Mouse (Mus musculus) embryonic facial prominence, embryonic 14.5 days (tissue): ENCODE measurements around the gene Prkcz. TPM values are rescaled to one million over a fixed set of nuclear protein-coding genes. Genes with fewer than 3 reads are reported as not detected.

Source experiments
- ATAC-seq: fragments of 200-750 bp; cut with Nextera tagmentation; 2 replicates; pipeline ENCODE4 v1.8.0; 2017; ENCODE audit warnings: low read depth, moderate number of reproducible peaks, moderate TSS enrichment
- DNase-seq: peaks from one replicate; pipeline ENCODE4 v3.0.0-alpha.2; 2015; ENCODE audit warnings: low spot score
- H3K27ac ChIP-seq: fragments of 300-500 bp; sonication (generic); replicated peaks from 2 replicates; pipeline ENCODE4 v1.5.1; 2014; ENCODE audit warnings: low read depth, mild to moderate bottlenecking, low read length, moderate library complexity
- H3K27me3 ChIP-seq: fragments of 300-500 bp; sonication (generic); replicated peaks from 2 replicates; pipeline ENCODE4 v1.6.1; 2014; ENCODE audit warnings: low read length; ENCODE audit not compliant: control insufficient read depth, insufficient read depth
- H3K36me3 ChIP-seq: fragments of 300-500 bp; sonication (generic); 2 replicates; pipeline ENCODE4 v1.6.1; 2014; ENCODE audit warnings: low read length, mixed read lengths; ENCODE audit not compliant: control insufficient read depth, insufficient read depth
- H3K4me1 ChIP-seq: fragments of 300-500 bp; sonication (generic); 2 replicates; pipeline ENCODE4 v1.6.1; 2014; ENCODE audit warnings: antibody characterized with exemption, low read length; ENCODE audit not compliant: control insufficient read depth, insufficient read depth
- H3K4me2 ChIP-seq: fragments of 300-500 bp; sonication (generic); 2 replicates; pipeline ENCODE4 v1.6.1; 2014; ENCODE audit warnings: low read depth, mild to moderate bottlenecking, low read length, moderate library complexity, mixed read lengths
- H3K4me3 ChIP-seq: fragments of 300-500 bp; sonication (generic); 2 replicates; pipeline ENCODE4 v1.5.1; 2014; ENCODE audit warnings: low read depth, mild to moderate bottlenecking, low read length
- H3K9ac ChIP-seq: fragments of 300-500 bp; sonication (generic); 2 replicates; pipeline ENCODE4 v1.6.1; 2014; ENCODE audit warnings: low read depth, mild to moderate bottlenecking, low read length, moderate library complexity, mixed read lengths
- H3K9me3 ChIP-seq: fragments of 300-500 bp; sonication (generic); 2 replicates; pipeline ENCODE4 v1.6.1; 2016; ENCODE audit warnings: low read length; ENCODE audit not compliant: control insufficient read depth
- WGBS: fragments of 180-500 bp; shearing (Covaris S2); extraction: QIAGEN DNeasy Blood & Tissue Kit; methylation state at CpG from one replicate; pipeline ENCODE4 v1.1.7; 2014; 5-methylcytosine and 5-hydroxymethylcytosine counted together
- polyA plus RNA-seq: library from polyadenylated mRNA; unstranded; fragments of >200 nt; fragmentation: Nextera tagmentation; extraction: Ambion mirVana; gene quantifications from 2 replicates; pipeline ENCODE4 v1.2.1, GENCODE M21; 2014

Gene Prkcz
- polyA plus RNA-seq, 1 experiment from 2014 or later: 9.8 TPM

DNA sequence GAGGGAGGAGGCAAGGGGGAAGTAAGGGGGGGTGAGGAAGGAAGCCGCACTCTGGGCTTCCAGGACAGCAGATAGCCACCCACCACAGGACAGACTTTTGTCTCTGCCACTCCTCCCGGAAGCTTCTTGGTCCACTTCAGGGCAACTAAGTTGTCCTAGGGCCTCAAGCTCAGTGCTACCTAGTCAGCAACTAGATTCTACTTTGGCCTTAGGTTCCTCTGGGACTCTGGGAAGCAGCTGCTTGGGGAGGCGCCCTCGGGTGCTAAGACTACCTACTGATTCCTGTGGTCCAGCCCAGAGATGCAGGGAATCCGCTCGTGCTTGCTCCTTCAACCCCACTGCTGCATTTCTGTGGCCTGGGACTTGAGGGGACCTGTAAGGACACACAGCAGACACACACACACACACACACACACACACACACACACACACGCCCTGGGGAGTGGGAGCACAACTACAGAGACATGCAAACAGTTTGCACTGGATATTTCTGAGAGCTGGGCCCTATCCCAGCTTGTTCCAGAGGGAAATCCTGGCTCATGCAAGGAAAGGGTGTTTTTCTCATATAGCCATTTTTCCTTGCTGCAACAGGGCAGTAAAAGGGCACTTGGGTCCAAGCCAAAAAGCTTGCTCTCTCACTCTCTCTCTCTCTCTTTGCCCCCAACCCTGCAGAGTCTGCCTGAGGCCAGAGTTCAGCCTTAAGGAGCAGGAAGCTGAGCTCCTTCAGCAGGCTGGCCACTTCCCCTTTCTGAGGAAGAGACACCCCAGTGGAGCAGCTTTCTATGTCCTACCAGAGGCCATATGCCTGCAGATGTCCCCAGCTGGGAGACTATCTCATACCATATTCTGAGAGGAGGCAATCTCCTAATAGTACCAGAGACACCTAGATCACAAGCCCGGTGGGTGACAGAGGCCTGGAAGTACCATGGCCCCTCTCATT is 126.5 kb downstream of the Prkcz start:
- no peaks in the 10 kb centered on the region for H3K36me3 ChIP-seq
- ATAC-seq: no peak; the same call in 1 of the 2 replicates
- no peaks in the 10 kb centered on the region for H3K9me3 ChIP-seq
- H3K9ac ChIP-seq: peak overlapping the region; percentile 63
- H3K27ac ChIP-seq: peak overlapping the region; percentile 100
- 50% methylated on average over 8 of the region's 8 CpGs for WGBS
- peak overlapping the region; percentile 15 for H3K4me3 ChIP-seq
- peak; percentile 62 for DNase-seq
- H3K27me3 ChIP-seq: no peaks in the 10 kb centered on the region
- H3K4me2 ChIP-seq: peak overlapping the region; percentile 40
- H3K4me1 ChIP-seq: peaks cover 58% of the 10 kb centered on the region

- no peaks in the 10 kb centered on the region for H3K9me3 ChIP-seq
- 1% methylated on average over 10 of the region's 10 CpGs for WGBS
- H3K4me2 ChIP-seq: peak overlapping the region; percentile 40
- no peak overlapping the region for H3K4me3 ChIP-seq
- peaks cover 58% of the 10 kb centered on the region for H3K4me1 ChIP-seq
- peak overlapping the region; percentile 100 for H3K27ac ChIP-seq
- H3K36me3 ChIP-seq: no peaks in the 10 kb centered on the region
- no peaks in the 10 kb centered on the region for H3K27me3 ChIP-seq
- peak; percentile 82 for ATAC-seq
- DNase-seq: peak; percentile 96
- peak overlapping the region; percentile 63 for H3K9ac ChIP-seq
Measured at GRCm38 (mm10) chr4:155233878-155234277, 127.3 kb downstream of the Prkcz start.

DNA sequence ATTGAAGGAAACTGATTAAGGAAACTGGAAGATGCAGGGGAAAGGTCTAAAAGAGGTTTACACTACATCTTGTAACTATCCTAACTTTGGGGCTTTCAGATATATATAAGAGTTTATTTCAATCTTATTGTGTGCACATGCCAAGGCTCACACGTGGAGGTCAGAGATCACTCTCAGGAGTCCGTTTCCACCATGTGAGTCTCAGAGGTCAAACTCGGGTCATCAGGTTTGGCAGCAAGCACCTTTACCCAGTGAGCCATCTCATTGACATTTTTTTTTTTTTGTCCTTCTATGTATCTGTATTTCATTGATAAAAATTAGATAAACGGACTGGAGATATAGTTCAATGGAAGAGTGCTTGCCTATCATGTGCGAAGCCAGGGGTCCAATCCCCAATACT is 132.7 kb downstream of the Prkcz start:
- H3K27ac ChIP-seq: no peak overlapping the region
- no peak overlapping the region for H3K9ac ChIP-seq
- peaks cover 15% of the 10 kb centered on the region for H3K4me1 ChIP-seq
- H3K4me2 ChIP-seq: no peak overlapping the region
- ATAC-seq (no peak), DNase-seq (no peak)
- no peak overlapping the region for H3K4me3 ChIP-seq
- 76% methylated on average over 5 of the region's 5 CpGs for WGBS
- no peaks in the 10 kb centered on the region for H3K36me3 ChIP-seq
- H3K27me3 ChIP-seq: no peaks in the 10 kb centered on the region
- no peaks in the 10 kb centered on the region for H3K9me3 ChIP-seq

- Histone ChIP-seq H3K36me3 (no peaks in the 10 kb centered on the region), H3K27me3 (no peaks in the 10 kb centered on the region), H3K27ac (no peak overlapping the region), H3K4me3 (no peak overlapping the region), H3K9me3 (no peaks in the 10 kb centered on the region), H3K4me2 (no peak overlapping the region), H3K4me1 (peaks cover 11% of the 10 kb centered on the region), H3K9ac (no peak overlapping the region)
- 77% methylated on average over 4 of the region's 4 CpGs for WGBS
- ATAC-seq (no peak), DNase-seq (no peak)
Measured at GRCm38 (mm10) chr4:155227986-155228385, 133.2 kb downstream of the Prkcz start.

DNA sequence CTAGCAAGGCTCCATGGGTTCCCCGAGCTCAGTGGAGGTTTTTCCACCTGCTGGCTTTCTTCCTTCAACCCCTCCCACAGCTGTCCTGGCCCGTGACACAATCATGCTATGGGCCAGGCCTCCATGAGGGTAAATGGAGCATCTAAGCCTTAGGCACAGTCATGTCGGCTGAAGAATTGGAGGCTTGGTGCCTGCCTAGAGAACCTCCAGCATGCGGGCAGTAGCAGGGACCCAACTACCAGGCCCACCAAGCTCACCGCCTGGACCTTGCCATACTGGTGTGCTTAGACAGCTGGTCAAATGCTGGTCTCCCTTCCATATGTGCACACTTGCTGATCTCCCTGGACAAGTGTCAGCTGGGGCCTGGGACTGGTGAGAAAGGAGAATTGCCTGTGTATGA is 135.2 kb downstream of the Prkcz start:
- Histone ChIP-seq H3K36me3 (peaks cover 4% of the 10 kb centered on the region; the same call in 1 of the 2 replicates), H3K27me3 (no peaks in the 10 kb centered on the region), H3K27ac (no peak overlapping the region), H3K4me2 (no peak overlapping the region), H3K4me3 (no peak overlapping the region), H3K9ac (no peak overlapping the region), H3K9me3 (no peaks in the 10 kb centered on the region), H3K4me1 (peaks cover 6% of the 10 kb centered on the region; the same call in 1 of the 2 replicates)
- ATAC-seq: no peak
- no peak for DNase-seq
- 77% methylated on average over 5 of the region's 5 CpGs for WGBS

- H3K9me3 ChIP-seq: no peaks in the 10 kb centered on the region
- no peaks in the 10 kb centered on the region for H3K27me3 ChIP-seq
- peaks cover 20% of the 10 kb centered on the region for H3K4me1 ChIP-seq
- H3K36me3 ChIP-seq: peaks cover 4% of the 10 kb centered on the region; the same call in 1 of the 2 replicates
- H3K9ac ChIP-seq: peak overlapping the region; percentile 74
- ATAC-seq: no peak
- H3K4me2 ChIP-seq: peak overlapping the region; percentile 67
- H3K27ac ChIP-seq: peak overlapping the region; percentile 95
- H3K4me3 ChIP-seq: peak overlapping the region; percentile 39
- no peak for DNase-seq
- WGBS: 31% methylated on average over 20 of the region's 20 CpGs
Measured at GRCm38 (mm10) chr4:155223594-155224528, 137.3 kb downstream of the Prkcz start.

DNA sequence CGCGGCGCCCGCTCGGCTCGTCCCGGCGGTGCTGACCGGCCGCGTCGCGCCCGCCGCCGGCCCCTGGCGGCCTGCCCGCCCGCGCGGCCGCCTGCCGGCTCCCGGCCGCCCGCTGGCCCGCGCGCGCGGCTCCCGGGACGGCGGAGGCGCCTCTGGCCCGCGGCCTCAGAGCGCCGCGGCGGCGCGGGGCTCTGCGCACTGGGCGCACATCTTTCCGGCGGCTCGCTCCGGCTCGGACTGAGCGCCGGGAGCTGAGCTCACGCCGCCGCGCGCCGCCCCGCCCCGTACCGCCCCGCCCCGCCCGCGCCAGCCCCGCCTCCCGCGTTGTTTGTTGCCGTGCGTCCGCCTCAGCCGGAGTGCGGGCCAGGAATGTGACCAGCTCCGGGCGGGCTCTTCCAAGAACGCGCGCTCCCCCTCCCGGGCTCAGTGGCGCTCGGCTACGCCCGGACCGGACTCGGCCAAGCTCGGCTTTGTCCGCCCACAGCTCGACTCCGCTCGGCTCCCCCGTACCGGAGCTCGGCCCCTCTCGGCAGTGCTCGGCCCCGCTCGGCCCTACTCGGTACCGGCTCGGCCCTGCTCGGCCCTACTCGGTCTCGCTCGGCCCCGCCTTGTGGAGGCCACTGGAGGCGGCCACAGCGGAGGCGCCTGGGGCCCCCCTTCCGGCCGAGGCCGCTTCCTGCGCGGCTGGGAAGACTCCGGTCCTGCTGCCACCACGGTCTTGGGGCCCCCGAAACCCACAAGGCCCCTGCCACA is 138.1 kb downstream of the Prkcz start:
- no peaks in the 10 kb centered on the region for H3K9me3 ChIP-seq
- ATAC-seq: peak; percentile 99
- DNase-seq: peak; percentile 98
- peak overlapping the region; percentile 95 for H3K27ac ChIP-seq
- peaks cover 4% of the 10 kb centered on the region; the same call in 1 of the 2 replicates for H3K36me3 ChIP-seq
- H3K9ac ChIP-seq: peak overlapping the region; percentile 74
- peaks cover 29% of the 10 kb centered on the region for H3K4me1 ChIP-seq
- peak overlapping the region; percentile 93 for H3K4me2 ChIP-seq
- WGBS: 0% methylated on average over 14 of the region's 116 CpGs
- H3K4me3 ChIP-seq: peak overlapping the region; percentile 39
- H3K27me3 ChIP-seq: no peaks in the 10 kb centered on the region

DNA sequence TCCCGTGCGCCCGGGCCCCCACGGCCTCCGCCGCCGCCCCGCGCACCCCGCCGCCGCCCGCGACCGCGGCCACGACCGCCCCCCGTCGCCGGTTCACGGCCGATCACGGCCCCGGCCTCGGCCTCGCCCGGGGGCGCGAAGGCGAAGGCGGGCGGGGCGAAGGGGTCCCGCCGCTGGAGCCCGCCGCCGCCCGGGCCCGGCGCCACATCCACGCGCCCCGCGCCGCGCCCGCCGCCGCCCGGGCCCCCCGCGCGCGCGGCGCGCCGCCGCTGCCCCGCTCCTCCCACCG is 138.7 kb downstream of the Prkcz start, which contains the start of gene Ski:
Ski (minus strand) TSS at position 41 of the 289 bp plus-strand sequence.
- no CpG with 5 or more reads among the region's 63 CpGs for WGBS
- peak within 1 kb of the TSS; percentile 87 for H3K4me3 ChIP-seq
- peaks cover 4% of the 10 kb centered on the region; the same call in 1 of the 2 replicates for H3K36me3 ChIP-seq
- DNase-seq: no peak
- H3K9me3 ChIP-seq: no peaks in the 10 kb centered on the region
- no peaks in the 10 kb centered on the region for H3K27me3 ChIP-seq
- peak within 1 kb of the TSS; percentile 93 for H3K4me2 ChIP-seq
- H3K9ac ChIP-seq: peak within 1 kb of the TSS; percentile 94
- H3K4me1 ChIP-seq: peaks cover 34% of the 10 kb centered on the region
- ATAC-seq: no peak
- H3K27ac ChIP-seq: peak within 1 kb of the TSS; percentile 95
